Mouse (Mus musculus) cerebellum, postnatal 4 days (tissue): ENCODE measurements at regions not wholly inside any gene's neighbourhood (a gene's known extent, or its start where the extent isn't known, plus 50 kb on each side); places are given as distances from the start of the nearest gene placed in this dataset.
A peak's percentile ranks its signal among the peaks of the same experiment; 100 is the strongest.

ENCODE experiments used
- DNase-seq, 2 experiments: peaks; one replicate each; pipeline ENCODE4 v3.0.0; 2022; ENCODE audit warnings: low spot score in 2 of 2, mixed read lengths in 1 of 2

- DNase-seq, result no peak
Observed at GRCm38 (mm10) chr6:4398599-4398980, 106.0 kb upstream of the Col1a2 start.

- DNase-seq, result no peak
Observed at GRCm38 (mm10) chr6:4405301-4405700, 99.3 kb upstream of the Col1a2 start.

- no peak for DNase-seq
Observed at GRCm38 (mm10) chr6:4407748-4408147, 96.9 kb upstream of the Col1a2 start.

- no peak for DNase-seq
Observed at GRCm38 (mm10) chr6:4413201-4413600, 91.4 kb upstream of the Col1a2 start.

GRCm38 (mm10) chr6:4414166-4414565, 90.4 kb upstream of the Col1a2 start:
- DNase-seq, result peak in 1 of 2 experiments; percentile 36

GRCm38 (mm10) chr6:4415206-4415605, 89.4 kb upstream of the Col1a2 start:
- no peak for DNase-seq

- DNase-seq, result no peak
Observed at GRCm38 (mm10) chr6:4417247-4417709, 87.3 kb upstream of the Col1a2 start.

- DNase-seq, result no peak
Observed at GRCm38 (mm10) chr6:4418376-4418775, 86.2 kb upstream of the Col1a2 start.

- DNase-seq, result no peak
Observed at GRCm38 (mm10) chr6:4418941-4419351, 85.7 kb upstream of the Col1a2 start.

GRCm38 (mm10) chr6:4421466-4421865, 83.1 kb upstream of the Col1a2 start:
- DNase-seq, result no peak

- DNase-seq, result no peak
Observed at GRCm38 (mm10) chr6:4427122-4427521, 77.5 kb upstream of the Col1a2 start.

GRCm38 (mm10) chr6:4430704-4431310, 73.8 kb upstream of the Col1a2 start:
- DNase-seq, result no peak

- DNase-seq, result no peak
Observed at GRCm38 (mm10) chr6:4432192-4432591, 72.4 kb upstream of the Col1a2 start.

GRCm38 (mm10) chr6:4436439-4436838, 68.2 kb upstream of the Col1a2 start:
- DNase-seq, result no peak

- DNase-seq, result no peak
Observed at GRCm38 (mm10) chr6:4436874-4437273, 67.7 kb upstream of the Col1a2 start.

GRCm38 (mm10) chr6:4441618-4442167, 62.9 kb upstream of the Col1a2 start:
- DNase-seq, result no peak

GRCm38 (mm10) chr6:4445906-4446305, 58.7 kb upstream of the Col1a2 start:
- DNase-seq, result no peak

GRCm38 (mm10) chr6:4451227-4451626, 53.4 kb upstream of the Col1a2 start:
- DNase-seq, result no peak
